Mouse (Mus musculus) adrenal gland, postnatal 10 days (tissue): Measurements from ENCODE around the gene Usp39. TPM values are rescaled to one million over a fixed set of nuclear protein-coding genes. Genes with fewer than 3 reads are reported as not detected.

Experiments
- DNase-seq: peaks from one replicate; pipeline ENCODE4 v3.0.0; 2021; ENCODE audit warnings: mixed read lengths
- long read RNA-seq, 2 experiments: library from polyadenylated mRNA; stranded (forward); transcript quantifications; one replicate each; pipeline ENCODE4 v2.0.0; 2021
- total RNA-seq, 2 experiments: library from RNA; stranded (reverse); gene quantifications; 2 replicates each; pipeline ENCODE4 v1.2.3; 2021

The Usp39 gene
- total RNA-seq, result 10 to 100 TPM; 28.4 to 29.3 TPM
- long read RNA-seq, experiment 1, transcript Usp39-201 (13 exons, 2,244 nt), result major isoform, 40 of 60 reads
- long read RNA-seq, experiment 1, partial matches to known transcripts, result 11 of 60 reads
- long read RNA-seq, experiment 1, other reads (novel, unspliced or antisense), result 9 of 60 reads
- long read RNA-seq, experiment 2, transcript Usp39-201 (13 exons, 2,244 nt), result major isoform, 21 of 28 reads
- long read RNA-seq, experiment 2, partial matches to known transcripts, result 1 of 28 reads
- long read RNA-seq, experiment 2, other reads (novel, unspliced or antisense), result 6 of 28 reads

DNA sequence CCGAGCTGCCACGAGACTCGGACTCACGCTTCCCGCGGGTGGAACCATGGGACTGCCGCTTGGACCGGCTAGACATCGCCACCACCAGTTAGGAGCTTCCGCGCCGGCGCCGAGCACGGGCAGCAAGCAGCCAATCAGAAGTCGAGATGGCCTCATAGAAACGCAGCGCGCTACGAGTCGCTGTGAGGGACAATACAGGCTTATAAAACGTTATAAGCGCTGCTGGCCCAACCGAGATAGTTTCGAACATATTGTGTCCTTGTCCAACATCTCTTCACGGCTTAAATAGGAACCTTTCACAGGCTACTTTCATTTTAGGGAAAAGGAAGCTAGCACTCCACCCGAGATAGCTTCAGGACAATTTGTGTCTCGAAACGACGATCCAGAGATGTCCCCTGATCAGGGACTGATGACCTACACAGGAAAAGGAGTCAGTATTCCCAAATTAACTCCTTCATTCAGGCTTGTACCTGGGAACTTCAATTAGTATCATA is at the start of gene Usp39:
Usp39 (minus strand) TSS at position 111 of the 494 bp plus-strand sequence.
- DNase-seq, result peak; percentile 95

DNA sequence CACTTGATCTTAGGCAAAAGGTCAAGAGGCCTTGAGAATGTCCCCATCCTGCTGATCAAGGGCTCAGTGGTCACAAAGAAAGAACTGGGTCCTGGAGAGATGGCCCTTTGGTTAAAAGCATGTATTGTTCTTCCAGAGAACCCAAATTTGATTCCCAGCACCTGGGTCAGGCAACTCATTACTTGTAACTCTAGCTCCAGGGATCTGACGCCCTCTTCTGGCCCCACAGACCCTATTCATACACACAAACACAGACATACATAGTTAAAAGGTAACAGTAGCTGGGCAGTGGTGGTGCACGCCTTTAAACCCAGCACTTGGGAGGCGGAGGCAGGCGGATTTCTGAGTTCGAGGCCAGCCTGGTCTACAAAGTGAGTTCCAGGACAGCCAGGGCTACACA is 47.4 kb upstream of the Usp39 start:
- no peak for DNase-seq

DNA sequence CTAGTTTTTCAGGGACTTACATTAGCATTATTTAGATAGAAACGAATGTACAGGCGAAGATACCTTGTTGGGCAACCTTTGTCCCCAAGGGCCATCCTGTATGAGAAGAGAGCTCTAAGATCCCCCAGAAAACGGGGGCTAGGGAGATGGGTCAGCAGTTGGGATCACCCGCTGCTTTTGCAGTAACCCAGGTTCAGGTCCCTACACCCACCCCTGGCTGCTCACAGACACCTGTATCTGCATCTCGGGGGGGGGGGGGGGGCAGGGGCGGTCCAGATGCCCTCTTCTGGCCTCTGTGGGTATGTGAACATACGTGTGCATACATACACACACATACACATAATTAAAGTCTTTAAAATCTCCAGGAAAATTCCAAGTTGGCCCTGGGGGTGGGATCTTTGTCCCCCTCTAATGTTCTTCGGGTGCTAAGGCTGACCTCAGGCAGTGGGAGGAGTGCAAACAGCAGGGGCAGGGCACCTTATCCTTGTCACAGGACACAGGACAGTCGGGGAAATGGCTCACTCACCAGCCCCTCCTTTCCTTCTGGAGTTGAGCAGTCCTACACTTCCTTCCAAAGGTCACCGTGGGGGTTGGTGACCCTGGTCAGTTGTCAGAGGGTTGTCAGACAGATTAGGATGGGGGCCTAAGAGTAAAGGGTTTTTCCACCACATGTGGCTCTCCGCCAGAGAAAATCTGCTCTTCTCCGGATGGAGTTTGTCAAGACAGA is 46.0 kb upstream of the Usp39 start:
- DNase-seq, result peak; percentile 79

DNA sequence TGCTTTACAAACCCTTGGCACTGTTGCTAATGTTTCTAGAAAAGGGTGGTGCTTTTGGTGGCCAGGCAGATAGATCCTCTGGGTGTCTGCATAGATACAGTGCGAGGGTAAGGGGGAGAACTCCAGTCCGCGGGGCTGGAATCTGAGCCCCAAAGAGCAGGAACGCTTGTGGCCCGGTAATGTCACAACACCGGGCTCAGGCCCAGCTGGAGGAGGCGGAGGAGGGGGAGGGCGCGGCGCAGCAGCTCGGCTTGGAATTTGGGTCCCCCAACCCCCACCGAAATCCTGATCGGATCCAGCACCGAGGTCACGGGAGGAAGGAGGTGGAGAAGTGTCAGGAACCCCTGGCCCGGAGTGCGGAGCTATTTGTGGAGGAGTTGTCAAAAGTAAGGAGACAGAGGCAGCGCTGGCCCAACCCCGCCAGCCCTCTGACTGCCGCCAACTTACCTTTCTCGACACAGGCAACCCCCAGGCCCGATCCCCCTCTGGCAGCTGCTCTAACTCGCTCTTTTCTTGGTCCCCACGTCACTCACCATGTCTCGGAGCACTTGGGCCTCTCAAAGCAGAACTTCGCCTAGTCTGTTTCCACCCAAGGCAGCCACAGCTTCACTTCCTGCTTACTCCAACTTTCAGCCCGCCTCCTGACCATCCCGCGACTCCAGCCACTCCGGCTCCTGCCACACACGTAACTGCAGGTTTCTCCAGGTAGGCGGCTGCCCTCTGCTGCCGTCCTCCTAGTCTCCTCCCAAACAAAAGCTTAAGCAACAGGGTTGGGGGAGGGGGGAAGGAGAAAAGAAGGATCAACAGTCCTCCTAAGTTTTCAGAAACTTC is 45.2 kb upstream of the Usp39 start, which contains the start of gene Vamp8:
Vamp8 (minus strand) TSS at position 763 of the 831 bp plus-strand sequence.
- peak; percentile 90 for DNase-seq

DNA sequence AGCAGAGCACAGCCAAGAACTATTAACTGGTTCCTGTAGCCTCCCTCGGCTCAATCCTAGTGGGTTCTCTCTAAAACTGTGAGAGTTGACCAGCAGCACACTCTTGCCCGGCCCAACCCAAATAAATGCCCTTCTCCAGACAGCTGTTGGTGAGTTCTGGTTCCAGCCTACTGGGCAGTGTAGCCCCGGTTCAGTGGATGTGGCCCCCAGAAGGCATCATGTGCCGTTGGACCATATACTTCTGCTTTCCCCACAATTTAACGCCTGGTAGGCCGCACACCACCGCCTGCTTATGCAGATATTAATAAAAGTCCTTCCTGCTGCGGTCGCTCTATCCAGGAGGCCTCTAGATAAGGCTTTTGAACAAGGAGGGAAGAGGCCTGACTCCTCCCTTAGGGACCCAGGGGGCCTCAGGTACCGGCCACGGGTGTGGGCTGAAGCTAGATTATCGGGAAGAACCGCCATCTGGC is 44.5 kb upstream of the Usp39 start:
- DNase-seq, result peak; percentile 58

DNA sequence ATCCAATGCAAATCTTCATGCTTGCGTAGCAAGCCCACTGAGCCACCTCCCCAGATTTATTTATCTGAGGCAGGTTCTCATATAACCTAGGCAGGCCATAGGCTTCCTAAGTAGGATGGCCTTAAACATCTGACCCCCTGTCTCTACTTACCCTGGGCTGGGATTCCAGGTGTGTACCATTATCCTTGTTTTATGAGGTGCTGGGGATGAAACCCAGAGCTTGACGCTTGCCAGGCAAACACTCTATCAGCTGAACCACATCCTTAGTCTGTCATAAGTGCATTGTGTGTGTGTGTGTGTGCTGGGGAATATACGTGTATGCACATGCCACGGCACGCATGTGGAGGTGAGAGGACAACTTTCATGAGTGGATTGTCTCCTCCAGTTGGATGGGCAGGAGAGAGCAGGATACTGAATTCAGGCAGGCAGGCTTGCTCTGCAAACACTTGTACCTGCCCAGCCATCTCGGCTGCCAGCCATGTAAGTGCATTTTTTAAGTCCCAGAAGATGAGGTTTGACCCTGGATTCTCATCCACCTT is 43.9 kb upstream of the Usp39 start:
- no peak for DNase-seq

DNA sequence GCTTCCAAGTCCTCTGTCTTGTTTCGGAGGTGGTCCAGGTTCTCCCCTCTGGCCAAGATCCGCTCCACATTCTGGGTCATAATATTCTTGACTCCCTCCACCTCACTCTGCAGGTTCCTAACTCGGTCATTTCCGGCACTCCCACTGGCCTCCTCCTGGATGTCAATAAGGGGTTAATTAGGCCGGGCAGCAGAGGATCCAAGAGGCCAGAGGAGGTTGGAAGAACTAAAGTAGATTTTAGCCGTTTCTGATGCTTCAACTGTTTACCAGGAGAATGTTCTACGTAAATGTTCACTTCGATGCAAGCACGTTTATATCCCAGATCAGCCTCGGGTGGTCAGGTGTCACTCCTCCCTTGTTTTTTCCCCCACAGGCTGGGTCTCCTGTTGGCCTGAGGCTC is 43.3 kb upstream of the Usp39 start:
- no peak for DNase-seq

DNA sequence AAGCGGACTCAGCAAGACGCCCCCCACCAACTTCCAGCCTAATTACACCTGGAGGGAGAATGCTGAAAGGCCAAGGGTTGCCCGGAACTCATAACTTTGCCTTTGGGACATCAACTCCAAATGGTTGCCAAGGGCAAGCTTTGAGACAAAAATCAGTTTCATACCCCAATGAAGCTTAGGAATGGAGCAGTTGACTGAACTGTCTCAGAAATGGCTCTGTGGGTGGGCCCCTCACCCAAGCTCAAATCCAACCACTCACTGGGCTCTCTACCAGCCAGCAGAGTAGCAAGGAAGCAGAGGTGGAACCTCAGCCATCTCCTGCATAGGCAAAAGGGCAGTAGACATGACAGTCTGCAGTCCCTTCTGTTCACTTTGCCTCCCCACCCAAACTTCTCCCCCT is 42.8 kb upstream of the Usp39 start:
- no peak for DNase-seq

DNA sequence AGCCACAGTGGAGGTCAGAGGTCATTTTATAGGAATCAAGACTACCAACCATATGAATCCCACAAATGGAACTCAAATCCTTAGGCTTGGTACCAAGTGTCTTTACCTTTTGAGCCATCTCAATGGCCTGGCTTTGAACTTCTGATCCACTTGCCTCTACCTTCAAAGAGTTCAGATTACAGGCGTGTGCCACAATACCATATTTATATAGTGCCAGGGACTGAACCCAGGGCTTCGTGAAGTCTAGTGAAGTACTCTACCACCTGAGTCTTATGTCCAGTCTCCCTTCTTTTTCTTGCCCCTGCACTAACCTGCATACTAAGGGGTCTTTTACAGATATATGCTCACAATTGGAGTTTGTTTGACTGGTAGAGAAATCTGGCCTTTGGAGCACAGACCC is 41.6 kb upstream of the Usp39 start:
- no peak for DNase-seq

DNA sequence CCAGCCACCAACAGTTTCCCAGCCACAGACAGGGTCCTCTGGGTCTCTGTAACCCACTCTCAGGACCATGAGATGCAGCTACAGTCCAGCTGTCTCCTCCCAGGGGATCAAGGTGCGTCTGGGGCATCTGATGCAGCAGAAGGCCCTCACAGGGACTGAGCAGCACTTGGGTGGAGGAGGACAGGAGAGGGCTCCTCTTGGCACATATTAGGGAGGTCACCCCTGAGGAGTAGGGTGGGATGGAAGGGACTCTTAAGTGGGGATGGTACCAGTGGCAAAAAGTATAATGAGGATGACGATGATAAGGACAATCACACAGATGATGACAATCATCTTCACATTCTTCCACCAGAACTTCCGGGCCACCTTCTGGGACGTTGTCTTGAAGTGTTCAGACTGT is 40.3 kb upstream of the Usp39 start:
- DNase-seq, result no peak

DNA sequence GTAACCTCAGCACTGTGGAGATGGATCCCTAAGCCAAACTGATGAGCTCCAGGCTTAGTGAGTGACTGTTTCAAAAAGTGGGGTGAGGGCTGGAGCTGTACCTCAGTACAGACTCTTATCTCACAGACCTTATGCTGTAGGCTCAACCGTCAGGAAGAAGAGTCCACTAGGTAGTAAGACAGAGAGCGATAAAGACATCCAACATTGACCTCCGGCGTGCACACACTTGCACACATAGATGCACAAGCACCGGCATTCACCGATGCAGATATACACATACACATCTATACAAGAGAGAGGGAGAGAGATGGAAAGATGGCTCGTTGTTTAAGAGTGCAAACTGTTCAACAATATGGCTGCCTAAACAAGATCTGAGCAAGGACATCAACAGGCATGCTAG is 39.0 kb upstream of the Usp39 start:
- DNase-seq, result no peak

DNA sequence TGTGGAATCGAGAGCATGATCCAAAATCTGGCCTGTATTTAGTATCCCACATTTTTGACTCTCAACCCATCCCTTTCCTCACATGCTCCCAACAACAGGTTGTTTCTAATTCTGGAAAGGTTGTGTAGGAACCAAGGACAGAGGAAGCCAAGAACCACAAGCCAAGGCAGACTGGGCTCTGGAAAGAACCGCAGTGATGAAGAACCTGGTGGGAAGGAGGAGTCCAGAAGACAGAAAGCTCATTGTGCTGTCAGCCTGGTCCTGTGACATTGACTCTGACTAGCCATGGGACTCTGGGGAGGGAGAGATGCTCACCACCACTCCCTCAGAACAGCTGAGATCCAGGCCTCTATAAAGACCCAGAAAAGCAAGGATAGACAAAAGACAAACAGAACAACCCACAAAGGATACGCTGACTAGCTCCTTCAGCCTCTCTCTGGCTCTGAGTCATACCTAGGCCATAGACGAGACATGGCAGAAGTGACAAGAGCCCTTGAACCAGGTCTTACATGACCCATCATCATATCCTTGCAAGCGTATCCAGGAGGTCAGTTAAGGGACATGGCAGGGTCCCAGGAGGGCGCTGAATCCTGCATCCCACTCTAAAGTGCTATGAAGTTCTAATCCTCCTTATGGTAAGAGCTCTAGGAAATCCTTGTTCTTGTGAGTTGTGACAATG is 38.3 kb upstream of the Usp39 start:
- DNase-seq, result no peak

DNA sequence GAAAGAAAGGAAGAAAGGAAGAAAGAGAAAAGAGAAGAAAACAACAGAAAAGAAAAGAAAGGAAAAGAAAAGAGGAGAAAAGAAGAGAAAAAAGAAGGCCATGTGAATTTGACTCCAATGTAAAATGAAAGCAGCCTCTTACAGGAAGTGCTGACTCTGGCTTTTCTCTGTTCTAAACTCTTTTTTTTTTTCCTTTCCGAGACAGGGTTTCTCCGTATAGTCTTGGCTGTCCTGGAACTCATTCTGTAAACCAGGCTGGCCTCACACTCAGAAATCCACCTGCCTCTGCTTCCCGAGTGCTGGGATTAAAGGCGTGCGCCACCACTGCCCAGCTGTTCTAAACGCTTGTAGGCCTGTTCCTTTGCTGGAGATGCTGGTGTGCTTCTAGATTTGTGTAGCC is 37.5 kb upstream of the Usp39 start:
- no peak for DNase-seq

DNA sequence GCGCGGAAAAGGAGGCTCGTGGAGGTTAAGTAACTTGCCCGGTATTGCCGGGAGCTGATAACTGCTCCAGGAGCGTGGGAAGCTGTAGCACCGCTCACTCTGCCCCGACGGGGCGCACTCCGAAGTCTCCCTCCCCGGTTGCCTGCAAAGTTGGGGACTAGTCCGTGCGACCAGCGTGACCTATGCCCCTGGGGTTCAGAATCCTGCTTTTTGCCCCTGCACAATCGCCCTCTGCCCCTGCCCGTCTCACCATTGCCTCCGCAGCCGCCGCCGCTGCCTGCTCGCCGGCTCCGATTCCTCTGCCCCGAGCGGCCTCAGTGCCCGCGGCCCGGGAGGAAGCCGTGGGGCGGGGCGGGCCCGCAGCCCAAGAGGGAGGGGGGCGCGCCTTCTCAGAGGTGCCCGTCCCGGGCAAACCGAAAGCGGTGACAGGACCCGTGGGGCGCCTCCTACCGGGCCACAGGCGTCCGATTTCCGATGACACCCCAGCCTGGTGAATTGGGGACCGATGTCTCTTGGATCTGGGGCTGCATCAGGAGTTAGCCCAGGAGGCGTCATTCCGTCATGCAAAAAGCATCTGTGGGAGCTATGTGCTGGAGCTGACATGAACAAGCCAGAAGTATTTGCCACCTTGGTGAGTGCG is 35.3 kb upstream of the Usp39 start, which contains the start of gene Vamp5:
Vamp5 (minus strand) TSS at position 338 of the 640 bp plus-strand sequence.
- DNase-seq, result peak; percentile 91

DNA sequence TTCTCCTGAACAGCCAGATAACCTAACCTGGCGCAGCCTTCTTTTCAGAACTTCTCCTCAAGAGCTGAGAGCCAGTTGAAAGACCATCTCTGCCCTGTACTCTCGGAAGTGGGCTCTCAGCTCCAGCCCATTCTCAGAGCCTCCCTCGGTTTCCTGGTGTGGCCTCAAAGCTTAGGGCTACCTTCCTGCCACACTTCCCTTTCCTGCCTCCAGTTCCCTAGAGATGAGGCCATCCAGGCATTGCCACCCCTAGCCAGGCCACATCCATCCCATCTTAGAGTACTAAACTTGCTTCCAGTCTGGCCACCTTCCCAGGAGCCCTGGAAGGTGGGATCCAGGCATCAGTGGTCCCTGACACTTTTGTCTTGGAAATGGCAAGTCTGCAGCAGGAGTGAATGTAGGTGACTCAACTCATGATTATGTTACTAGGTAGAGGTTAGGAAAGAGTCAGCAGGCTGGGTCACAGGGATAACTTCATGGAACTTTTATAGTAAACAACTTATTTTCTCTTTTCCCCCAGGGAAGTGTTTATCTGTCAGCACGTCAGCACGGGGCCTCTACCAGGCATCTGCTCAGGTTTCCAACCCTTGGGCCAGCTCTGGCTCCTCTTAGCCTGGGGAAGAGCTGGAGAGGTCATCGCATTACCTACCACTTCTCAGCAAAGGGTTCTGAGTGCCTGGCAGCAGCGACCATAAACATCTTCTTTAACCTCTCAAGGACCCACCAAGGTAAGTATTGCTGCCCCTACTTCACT is 34.6 kb upstream of the Usp39 start:
- DNase-seq, result no peak

DNA sequence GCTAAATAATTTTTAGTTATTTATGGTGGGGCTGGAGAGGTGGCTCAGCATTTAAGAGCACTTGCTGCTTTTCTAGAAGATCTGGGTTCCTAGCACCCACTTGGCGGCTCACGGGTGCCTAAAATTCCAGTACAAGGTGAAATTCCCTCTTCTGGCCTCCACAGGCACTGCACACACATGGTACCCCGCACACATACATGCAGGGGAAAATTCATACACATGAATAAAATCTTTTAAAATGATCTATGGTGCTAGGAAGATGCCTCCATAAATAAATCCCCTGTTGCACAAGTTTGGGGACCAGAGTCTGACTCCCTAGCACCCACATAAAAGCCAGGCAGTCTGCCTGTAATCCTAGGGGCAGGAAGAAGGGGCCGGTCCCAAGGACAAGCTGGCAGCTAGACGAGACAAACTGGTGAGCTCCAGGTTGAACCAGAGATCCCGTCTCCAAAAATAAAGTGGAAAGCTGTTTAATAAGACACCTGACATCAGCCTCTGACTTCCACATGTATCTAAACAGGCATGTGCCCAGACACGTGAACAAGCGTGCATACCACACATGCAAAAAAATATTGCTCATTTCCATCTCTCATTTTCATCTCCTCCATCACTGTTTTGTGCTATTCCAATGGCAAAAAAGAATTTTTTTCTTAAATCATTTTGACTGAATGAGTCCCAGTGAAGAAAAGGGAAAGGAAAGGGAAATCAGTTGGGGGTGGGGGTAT is 33.7 kb upstream of the Usp39 start:
- DNase-seq, result no peak

DNA sequence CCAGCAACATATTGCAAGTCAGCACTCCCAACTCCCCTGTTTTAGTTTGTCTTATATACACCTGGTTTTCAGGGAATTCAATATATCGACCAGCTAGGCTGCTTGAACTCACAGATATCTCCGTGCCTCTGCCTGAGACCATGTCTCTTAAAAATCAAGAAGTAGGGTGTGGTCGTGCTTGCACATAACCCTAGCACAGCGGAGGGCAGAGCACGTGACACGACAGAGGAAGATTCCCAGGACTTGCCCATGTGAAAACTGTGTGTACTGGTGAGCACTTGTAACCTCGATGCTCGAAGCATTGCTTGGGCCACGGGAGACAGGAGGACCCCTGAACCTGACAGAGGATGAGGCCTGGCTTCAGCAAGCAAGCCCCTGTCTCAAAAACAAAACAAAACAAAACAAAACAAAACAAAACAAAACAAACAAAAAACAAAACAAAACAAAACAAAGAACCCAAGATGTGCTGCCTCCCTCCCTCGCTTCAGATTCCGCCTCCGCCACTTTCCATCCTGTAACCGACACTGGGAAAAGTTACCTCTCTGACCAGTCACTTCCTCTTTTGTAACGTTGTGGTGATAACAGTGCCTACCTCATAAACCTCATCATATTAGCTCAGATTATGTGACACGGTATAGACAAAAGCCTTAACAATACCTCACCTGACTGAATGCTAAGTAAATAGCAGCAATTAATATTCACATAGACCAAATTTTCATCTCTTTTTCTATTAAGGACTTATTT is 30.0 kb upstream of the Usp39 start:
- DNase-seq, result no peak

DNA sequence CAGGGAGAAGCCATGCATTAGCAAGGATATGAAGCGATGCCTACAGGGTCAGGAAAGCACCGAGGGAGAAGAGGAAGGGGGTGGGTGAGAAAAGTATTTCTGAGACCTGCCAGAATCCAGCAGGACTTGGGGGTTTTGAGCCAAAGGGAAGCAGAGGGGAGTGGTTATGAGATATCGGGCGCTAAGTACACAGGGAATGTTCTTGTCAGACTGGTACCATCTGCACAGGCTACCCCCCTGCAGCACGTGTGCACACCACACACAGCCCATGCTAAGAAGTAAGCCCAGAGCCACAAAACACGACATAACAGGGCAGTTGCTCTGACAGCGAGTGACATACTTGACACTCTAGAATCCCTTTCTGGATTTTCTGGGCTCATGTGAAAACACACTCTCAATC is 29.2 kb upstream of the Usp39 start:
- DNase-seq, result no peak

DNA sequence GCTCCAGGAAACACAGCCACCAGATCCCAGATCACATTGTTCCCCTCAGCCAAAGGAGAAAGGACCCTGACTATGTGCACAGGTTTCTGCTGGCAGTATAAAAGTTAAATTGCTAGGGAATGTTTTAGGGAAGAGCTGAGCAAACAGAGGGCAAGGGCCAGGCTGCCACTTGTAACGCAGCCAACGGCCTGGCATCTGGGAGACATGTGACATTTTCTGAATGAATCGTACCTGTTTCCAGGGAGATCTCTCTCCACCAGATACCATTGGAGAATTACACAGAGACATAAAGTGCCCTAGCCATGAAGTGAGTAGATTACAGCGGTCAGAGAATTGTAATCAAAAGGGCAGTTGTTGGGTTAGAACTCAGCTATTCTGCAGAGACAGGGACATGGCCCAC is 28.2 kb upstream of the Usp39 start:
- no peak for DNase-seq
